Mouse (Mus musculus) effector memory CD4-positive, alpha-beta T cell, adult 5 months (primary cell): ENCODE results near the gene Zbtb32. TPM values are rescaled to one million over a fixed set of nuclear protein-coding genes. Genes with fewer than 3 reads are reported as not detected.

Source experiments
- polyA plus RNA-seq: library from polyadenylated mRNA; unstranded; fragments of 100-300 nt; shearing (Covaris generic); gene quantifications from one replicate; pipeline ENCODE4 v1.2.1, GENCODE M21; 2017

Zbtb32 gene
- 12.8 TPM for polyA plus RNA-seq

GRCm38 (mm10) chr7:30598786-30599185 is at the start of gene Zbtb32:
Gene Zbtb32 (minus strand): TSS chr7:30598909.

DNA sequence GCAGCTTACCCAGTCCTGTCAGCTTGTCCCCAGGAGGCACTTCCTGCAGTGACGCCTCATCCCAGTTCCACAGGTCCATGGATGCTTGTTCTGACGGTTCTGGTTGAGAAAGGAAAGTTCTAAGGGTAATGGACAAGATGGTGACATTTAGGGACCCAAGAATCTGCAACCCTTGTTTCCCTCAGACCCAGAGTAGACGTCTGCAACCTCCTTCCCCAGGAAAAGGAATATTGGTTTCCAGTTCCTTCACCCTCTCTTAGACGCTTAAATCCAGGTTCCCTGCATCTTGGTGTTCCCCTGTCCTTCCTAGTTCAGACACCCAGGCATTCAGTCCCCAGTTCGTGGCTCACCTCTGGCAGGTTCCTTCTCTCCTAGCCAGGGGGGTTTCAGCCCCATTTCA is 37.0 kb upstream of the Zbtb32 start, which contains the start of gene Etv2:
Gene Etv2, minus strand, starts transcription at position 101 of the 400 bp plus-strand sequence.

DNA sequence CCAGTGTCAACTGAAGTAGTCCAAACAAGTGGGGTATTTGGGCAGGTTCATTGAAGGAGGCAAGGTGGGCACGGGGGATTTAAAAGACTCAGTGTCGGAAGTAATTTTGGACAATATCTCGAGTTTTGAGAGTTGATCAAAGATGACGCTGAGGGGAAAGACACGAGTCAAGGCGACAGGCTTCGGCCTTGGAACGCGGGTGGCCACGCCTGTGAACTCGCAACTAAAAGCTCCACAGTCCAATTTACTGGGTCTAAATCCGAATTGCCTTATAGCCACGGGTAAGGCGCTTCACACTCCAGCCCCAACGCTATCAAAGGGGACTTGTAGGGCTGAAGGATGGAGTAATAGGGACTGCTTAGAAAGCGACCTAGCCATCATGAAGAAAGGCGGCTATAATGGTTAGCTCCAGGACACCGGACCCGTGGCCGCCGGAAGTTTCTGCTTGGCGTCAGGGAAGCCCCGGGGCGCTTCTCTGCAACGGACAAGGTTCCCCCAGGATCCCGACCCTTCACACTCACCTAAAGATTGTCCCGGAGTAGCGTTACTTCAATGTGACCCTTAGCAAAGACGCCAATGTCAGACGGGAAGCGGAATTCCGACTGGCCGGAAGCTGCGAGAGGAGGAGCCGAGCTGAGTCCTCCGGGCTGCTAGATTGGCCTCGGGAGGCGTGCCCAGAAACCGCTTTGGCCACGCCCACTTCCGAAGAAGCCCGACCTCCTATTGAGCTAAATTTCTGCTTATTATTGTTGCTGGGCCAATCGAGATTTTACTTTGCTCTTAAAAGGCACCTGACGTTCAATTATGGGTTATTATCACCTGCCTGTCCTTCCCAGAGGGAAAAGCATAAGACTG is 27.0 kb upstream of the Zbtb32 start, which contains the start of gene Cox6b1:
Gene Cox6b1, minus strand, starts transcription at position 622 of the 855 bp plus-strand sequence.

GRCm38 (mm10) chr7:30612654-30613402 is 14.1 kb upstream of the Zbtb32 start, which contains the start of gene Upk1a:
Gene Upk1a (minus strand): TSS chr7:30612847.

DNA sequence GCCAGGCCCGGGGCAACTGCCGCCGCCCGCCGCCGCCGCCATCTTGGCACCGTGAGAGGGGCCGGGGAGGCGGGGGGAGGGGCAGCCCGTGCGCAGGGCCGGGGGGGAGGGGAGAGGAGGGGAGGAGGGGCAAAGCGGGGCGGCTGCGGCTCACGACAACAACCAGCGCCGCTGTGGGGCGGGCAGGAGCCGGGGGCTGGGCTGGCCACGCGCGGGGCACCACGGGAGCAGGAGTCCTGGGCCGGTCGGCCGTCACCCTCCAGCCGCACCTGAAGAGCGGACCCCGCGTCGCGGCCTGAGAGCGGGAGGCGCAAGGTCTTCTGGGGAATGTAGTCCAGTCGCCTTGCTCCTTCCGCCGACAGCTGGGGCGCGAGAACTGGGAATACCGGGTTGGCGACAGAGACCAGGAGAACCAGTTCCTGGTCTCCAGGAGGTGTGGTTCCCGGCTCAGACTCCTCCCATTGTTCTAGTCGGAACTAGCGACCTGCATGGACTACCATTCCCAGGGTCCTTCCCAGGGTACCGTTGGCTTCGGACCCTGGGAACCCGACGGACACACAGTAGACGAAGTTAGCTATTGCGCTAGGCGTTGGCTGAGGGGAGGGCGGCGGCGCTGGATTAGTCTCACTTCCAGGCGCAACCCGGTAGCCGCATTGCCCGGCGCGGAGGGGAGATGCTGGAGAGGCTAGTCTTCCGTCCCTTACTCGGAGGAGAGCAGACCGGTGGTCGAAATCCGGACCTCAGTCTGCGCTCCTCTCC is 9.9 kb downstream of the Zbtb32 start, which contains the start of gene Kmt2b:
Gene Kmt2b, minus strand, starts transcription at position 51 of the 759 bp plus-strand sequence.

GRCm38 (mm10) chr7:30564970-30565571 is 33.6 kb downstream of the Zbtb32 start, which contains the start of gene Igflr1:
Gene Igflr1 (plus strand): TSS chr7:30565427.

DNA sequence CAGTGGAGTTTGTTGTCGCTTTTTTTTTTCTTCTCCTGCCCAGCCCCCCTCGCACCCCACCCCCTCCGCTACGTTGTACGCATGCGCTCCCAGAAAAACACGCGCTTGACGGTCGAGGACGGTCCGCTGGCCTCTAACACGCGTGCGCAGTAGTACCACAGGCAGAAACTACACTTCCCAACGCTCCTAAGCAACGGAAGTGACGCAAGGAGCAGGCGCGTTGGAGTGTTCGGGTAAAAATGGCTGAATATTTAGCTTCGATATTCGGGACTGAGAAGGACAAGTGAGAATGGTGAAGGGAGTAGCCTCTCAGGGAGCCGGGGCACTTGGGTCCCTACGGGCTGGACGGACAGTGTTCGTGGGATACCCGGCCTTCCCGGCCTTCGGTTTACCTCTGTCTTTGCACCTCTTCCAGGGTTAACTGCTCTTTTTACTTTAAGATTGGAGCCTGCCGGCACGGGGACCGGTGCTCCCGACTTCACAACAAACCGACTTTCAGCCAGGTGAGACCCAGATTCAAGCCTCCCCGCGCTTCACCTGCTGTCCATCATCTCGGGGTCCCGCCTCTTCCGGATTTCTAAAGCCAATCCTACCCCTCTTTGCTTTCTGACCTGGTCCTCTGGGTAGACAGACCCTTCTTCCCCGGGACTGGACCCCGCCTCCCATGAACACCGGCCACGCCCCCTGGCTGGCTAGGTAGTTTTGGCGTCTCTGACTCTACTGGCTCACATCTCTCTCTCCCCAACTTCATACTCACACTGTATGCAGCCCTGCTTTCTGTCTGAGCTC is 35.4 kb downstream of the Zbtb32 start, which contains the start of the genes U2af1l4, Gm49396 and Psenen:
Gene U2af1l4, plus strand, starts transcription at position 185 of the 789 bp plus-strand sequence.
Gene Gm49396, plus strand, starts transcription at position 228 of the 789 bp plus-strand sequence.
Gene Psenen, minus strand, starts transcription at position 511 of the 789 bp plus-strand sequence.

DNA sequence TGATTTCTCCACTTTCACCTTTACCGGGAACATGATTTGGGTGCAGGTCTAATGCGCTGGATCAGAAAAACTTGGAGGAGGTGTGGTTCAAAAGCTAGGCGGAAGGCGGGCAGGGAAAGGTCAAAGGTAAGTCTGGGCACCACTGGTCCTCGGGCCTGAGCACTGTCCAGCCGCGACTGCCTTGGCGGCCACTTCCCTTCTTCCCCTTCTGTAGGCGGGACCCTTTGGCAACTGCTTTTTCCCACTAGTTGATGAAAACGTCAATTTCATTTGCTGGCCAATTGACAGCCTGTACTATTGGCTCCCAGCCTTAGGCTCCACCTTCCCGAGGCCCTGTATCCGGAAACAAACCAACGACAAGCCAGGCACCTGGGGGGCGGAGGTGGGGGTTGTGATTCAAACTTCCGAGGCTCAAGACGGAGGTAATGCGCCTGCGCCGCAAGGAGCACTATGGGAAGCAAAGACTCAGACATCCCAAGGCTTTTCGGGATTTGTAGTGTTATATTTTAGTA is 39.2 kb downstream of the Zbtb32 start, which contains the start of gene Lin37:
Gene Lin37, minus strand, starts transcription at position 396 of the 512 bp plus-strand sequence.

GRCm38 (mm10) chr7:30552102-30553020 is 46.3 kb downstream of the Zbtb32 start, which contains the start of the genes Hspb6 and Proser3:
Gene Hspb6 (plus strand): TSS chr7:30552178.
Gene Proser3 (minus strand): TSS chr7:30552299.

Other genes starting within 250 kb of the Zbtb32 start
- not detected for gene Lrfn3, start 236.1 kb downstream of the Zbtb32 start, polyA plus RNA-seq
- gene Tyrobp, start 185.1 kb downstream of the Zbtb32 start, polyA plus RNA-seq = 2.8 TPM
- gene Hcst, start 179.1 kb downstream of the Zbtb32 start, polyA plus RNA-seq = 589 TPM
- 853 TPM for gene Nfkbid, start 177.2 kb downstream of the Zbtb32 start, polyA plus RNA-seq
- gene Aplp1, start 153.4 kb downstream of the Zbtb32 start, polyA plus RNA-seq = 34.3 TPM
- gene Kirrel2, start 141.2 kb downstream of the Zbtb32 start, polyA plus RNA-seq = 0.25 TPM
- gene Nphs1, start 140.6 kb downstream of the Zbtb32 start, polyA plus RNA-seq = not detected
- not detected for gene Prodh2, start 105.3 kb downstream of the Zbtb32 start, polyA plus RNA-seq
- gene Arhgap33, start 63.8 kb downstream of the Zbtb32 start, polyA plus RNA-seq = 1.0 TPM
- gene Hspb6, start 46.7 kb downstream of the Zbtb32 start, polyA plus RNA-seq = 3.3 TPM
- gene Proser3, start 46.6 kb downstream of the Zbtb32 start, polyA plus RNA-seq = 3.3 TPM
- gene Lin37, start 39.1 kb downstream of the Zbtb32 start, polyA plus RNA-seq = 48.0 TPM
- gene U2af1l4, start 35.6 kb downstream of the Zbtb32 start, polyA plus RNA-seq = 84.8 TPM
- gene Gm49396, start 35.6 kb downstream of the Zbtb32 start, polyA plus RNA-seq = 57.8 TPM
- 137 TPM for gene Psenen, start 35.3 kb downstream of the Zbtb32 start, polyA plus RNA-seq
- 59.7 TPM for gene Igflr1, start 33.5 kb downstream of the Zbtb32 start, polyA plus RNA-seq
- gene Kmt2b, start 10.2 kb downstream of the Zbtb32 start, polyA plus RNA-seq = 14.0 TPM
- 0.79 TPM for gene Upk1a, start 13.9 kb upstream of the Zbtb32 start, polyA plus RNA-seq
- 388 TPM for gene Cox6b1, start 27.2 kb upstream of the Zbtb32 start, polyA plus RNA-seq
- not detected for gene Etv2, start 36.9 kb upstream of the Zbtb32 start, polyA plus RNA-seq
- 194 TPM for gene Rbm42, start 51.4 kb upstream of the Zbtb32 start, polyA plus RNA-seq
- gene Haus5, start 66.1 kb upstream of the Zbtb32 start, polyA plus RNA-seq = 36.3 TPM
- gene Pmis2, start 72.7 kb upstream of the Zbtb32 start, polyA plus RNA-seq = 0.56 TPM
- gene 2200002J24Rik, start 100.0 kb upstream of the Zbtb32 start, polyA plus RNA-seq = not detected
- gene Atp4a, start 113.3 kb upstream of the Zbtb32 start, polyA plus RNA-seq = not detected
- 51.5 TPM for gene Tmem147, start 130.6 kb upstream of the Zbtb32 start, polyA plus RNA-seq
- gene Gapdhs, start 144.8 kb upstream of the Zbtb32 start, polyA plus RNA-seq = not detected
- 0.17 TPM for gene Sbsn, start 152.6 kb upstream of the Zbtb32 start, polyA plus RNA-seq
- not detected for gene Dmkn, start 164.8 kb upstream of the Zbtb32 start, polyA plus RNA-seq
- not detected for gene Krtdap, start 189.0 kb upstream of the Zbtb32 start, polyA plus RNA-seq
- not detected for gene Ffar2, start 224.9 kb upstream of the Zbtb32 start, polyA plus RNA-seq